Mouse (Mus musculus) thymus, postnatal 25 days (tissue): ENCODE data around the gene Cdkn1c.

Experiments used
- DNase-seq: peaks from one replicate; pipeline ENCODE4 v3.0.0; 2022

The Cdkn1c gene

DNA sequence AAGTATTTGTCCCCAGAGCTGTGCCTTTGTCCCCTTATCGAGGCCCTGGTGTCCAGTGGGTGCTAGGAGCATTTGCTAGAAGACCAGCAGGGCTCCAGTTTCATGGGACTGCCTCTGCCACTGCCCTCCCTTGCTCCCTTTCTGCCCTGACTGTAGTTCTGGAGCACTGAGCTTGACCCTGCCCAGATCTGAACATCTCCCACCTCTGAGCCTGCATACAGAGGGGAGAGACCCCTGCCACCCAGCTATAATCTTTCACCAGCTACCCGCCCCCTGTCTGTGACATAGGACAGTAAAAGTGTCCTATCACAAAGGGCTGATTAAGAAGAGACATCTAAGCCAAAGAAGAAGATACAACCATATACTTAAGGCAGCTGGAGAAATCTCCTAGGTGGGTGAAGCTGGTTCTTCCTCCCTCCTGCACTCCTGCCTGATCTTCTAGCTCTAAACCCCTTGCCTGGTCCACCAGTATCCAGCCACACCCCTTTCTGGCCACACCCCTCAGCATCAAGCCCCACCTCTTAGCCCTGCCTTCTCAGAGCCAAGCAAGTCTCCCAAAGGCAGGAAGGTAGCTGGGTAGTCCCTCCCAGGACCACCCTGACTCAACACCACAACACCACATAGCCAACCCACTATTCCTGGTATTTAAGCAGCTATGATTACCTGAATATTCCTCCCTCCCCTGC is 31.9 kb downstream of the Cdkn1c start:
- no peak for DNase-seq

DNA sequence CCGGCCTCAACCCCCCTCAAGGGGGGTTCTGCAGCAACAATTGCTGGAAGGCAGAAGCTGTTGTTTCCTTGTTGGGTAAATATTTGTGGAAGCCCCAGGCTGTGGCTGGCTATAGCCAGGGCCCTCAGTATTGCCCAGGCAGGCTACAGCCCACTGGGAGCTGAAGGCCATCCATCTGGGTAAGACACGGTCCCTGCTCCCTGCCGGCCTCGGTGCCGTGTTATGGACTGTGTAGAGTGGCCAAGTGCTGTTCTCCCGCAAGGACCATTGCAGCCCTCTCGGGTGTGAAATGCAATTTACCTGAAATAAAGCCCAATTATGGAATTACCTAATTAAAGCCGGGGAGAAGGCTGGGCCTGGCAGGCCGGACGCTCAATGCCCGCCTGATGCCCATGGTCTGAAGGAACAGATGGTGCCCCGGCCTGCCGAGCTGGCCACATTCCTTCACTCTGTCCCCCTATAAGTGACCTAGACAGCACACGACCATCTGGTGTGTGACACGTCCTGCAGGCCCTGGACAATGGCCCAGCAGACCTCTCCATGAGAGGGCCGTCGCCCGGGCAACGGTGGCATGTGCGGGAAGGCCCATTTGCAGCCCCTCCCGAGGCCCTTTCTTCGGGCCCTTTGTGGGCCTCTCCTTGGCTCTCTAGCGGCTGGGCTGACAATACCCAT is 32.6 kb downstream of the Cdkn1c start:
- no peak for DNase-seq

DNA sequence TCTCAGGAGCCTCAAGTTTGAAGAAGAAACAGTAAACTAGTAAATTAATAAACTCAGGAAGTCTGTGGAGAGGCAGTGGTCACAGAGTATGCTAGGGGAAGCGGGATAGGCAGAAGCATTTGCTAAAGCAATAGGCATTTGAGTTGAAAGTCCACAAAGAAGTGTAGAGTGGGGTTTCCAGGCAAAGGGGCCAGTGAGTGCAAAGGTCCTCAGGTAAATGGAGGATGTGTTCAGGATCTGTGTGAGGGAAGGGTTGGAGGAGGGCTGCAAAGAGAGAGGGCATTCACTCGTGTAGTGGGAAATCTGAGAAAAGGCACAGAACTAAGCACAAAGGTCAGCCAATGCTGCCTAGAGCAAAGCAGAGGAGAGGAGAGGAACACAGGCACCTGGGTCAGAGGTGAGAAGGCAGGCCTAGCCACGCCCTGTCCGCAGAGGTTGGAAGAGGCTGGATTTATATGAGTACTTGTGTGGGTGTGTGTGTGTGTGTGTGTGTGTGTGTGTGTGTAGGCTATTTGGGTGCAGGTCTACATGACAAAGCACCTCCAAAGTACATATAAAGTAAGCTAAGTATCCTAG is 41.2 kb downstream of the Cdkn1c start:
- DNase-seq = no peak

DNA sequence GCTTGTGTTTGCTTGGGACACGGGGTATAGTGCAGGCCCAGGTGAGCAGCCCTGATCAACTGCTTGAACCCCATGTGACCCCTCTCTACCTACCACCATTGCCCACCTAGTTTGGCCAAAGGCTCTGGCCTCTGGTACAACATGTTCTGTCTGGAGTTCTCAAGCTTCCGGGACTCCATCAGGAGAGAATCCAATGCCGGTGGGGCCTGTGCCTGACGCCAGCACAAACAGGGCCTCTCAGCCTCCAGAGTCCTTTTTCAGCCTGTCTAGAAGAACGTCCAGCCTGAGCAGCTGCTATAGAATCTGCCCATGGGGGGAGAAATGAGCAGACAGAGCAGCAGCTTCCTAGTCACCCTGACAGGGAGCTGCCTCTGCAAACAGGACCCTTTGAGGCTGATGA is 43.0 kb downstream of the Cdkn1c start:
- DNase-seq = no peak

DNA sequence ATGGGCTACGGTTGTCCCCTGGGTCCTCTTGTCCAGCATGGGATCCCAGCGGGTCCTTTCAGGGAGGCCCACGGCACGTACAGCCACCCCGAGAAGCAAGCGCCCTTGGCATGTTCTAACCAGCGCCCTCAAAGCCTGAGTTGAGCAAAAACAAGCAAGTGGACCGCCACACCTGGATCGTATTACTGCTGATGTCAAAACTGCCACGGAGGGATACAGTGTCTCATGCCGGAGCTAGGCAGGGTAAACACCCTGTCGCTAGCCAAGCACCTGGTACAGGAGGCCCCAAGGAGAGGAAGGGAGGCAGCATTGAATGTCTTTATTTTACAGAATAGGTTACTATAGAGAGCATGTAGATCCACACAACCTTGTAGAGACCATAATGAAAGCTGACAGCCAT is 44.4 kb downstream of the Cdkn1c start:
- DNase-seq = no peak

DNA sequence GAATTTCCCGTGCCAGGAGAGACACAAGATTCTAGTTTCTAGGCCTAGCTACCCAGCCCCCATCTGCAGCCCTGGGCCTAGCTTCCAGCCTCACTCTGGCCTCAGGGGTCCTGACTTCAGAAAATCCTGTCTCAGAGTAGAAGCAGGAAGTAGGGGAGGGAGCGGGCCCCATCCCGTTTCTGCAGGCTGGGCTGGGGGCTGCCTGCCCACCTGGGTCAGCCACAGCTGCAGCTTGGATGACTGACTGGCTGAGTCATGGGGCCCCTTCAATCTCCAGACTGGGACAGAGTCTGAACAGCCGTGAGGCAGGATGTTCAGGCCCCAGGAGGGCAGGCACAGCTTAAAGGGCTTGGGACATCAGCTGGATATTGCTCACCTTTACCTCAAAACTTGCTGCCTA is 45.8 kb downstream of the Cdkn1c start:
- DNase-seq = peak; percentile 57

DNA sequence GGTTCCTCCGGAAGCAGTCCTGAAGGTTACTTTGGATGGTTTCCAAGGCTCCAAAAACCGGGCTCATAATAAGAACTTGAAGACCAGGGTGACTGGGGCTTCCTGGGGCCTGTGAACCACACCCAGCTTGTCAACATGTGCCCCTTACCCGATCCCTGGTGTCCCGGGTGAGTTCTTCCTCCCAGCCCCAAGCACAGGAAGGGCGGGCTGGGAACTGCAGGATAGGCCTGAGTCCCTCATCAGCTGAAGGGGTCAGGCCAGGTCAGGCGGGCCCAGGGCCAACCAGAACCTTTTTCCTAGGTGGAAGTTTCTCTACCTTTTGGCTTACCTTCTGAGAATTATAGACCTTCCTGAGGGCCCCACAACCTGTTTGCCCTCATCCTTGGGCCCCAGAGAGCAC is 48.2 kb downstream of the Cdkn1c start:
- no peak for DNase-seq

DNA sequence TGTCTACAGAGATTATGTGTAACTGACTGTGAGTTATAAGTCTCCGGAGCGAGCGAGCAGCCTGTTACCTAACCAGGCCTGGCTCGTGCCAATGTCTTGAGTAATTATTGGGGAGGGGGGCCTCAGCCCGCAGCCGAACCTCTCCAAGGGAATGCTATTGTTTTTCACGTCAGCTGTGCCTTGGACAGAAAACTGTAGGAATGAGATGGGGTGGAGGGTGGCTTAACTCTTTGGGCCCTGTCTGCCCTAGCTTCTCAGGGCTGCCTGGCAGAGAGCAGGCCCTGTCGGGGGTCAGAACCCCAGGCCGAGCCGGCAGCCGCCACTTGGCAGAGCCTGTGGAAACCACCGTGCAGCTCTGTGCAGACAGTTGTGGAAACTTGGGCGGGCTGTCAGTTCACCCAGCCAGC is 52.2 kb downstream of the Cdkn1c start:
- no peak for DNase-seq
